Mouse (Mus musculus) MEL (cell line): ENCODE results near the gene Gm21988. TPM values are rescaled to one million over a fixed set of nuclear protein-coding genes. Genes with fewer than 3 reads are reported as not detected.

Experiments used
- DNase-seq: peaks from one replicate; pipeline ENCODE4 v3.0.0; 2011; ENCODE audit warnings: low read depth, low spot score
- H3K27ac ChIP-seq: 2 replicates; pipeline ENCODE4 v1.5.1; 2012; ENCODE audit warnings: low read depth, mild to moderate bottlenecking, control low read depth, low read length, moderate library complexity; ENCODE audit not compliant: control insufficient read depth
- H3K27me3 ChIP-seq, 2 experiments: fragments of 150-350 bp in 1 of 2; sonication (generic) in 1 of 2; 2 replicates each; pipeline ENCODE4 v1.6.1; 2012; ENCODE audit warnings: low read length in 2 of 2, mild to moderate bottlenecking in 2 of 2, improper control_type of control experiment in 1 of 2, moderate library complexity in 1 of 2; ENCODE audit not compliant: insufficient read depth in 2 of 2, control insufficient read depth in 1 of 2
- H3K36me3 ChIP-seq, 2 experiments: 2 replicates each; pipeline ENCODE4 v1.6.1; 2012 to 2014; ENCODE audit warnings: low read length in 2 of 2, improper control_type of control experiment in 1 of 2, inconsistent platforms in 1 of 2, mild to moderate bottlenecking in 1 of 2; ENCODE audit not compliant: insufficient read depth in 2 of 2, control insufficient read depth in 1 of 2
- H3K4me1 ChIP-seq, 2 experiments: fragments of 150-350 bp in 1 of 2; sonication (generic) in 1 of 2; 2 replicates each; pipeline ENCODE4 v1.6.1; 2012; ENCODE audit warnings: low read length in 2 of 2, improper control_type of control experiment in 1 of 2, mild to moderate bottlenecking in 1 of 2; ENCODE audit not compliant: insufficient read depth in 2 of 2, control insufficient read depth in 1 of 2
- H3K4me3 ChIP-seq, 2 experiments: fragments of 150-350 bp in 1 of 2; sonication (generic) in 1 of 2; 2 replicates each; pipeline ENCODE4 v1.5.1; 2012; ENCODE audit warnings: low read depth in 2 of 2, low read length in 2 of 2, mild to moderate bottlenecking in 2 of 2, moderate library complexity in 2 of 2, control low read depth in 1 of 2, improper control_type of control experiment in 1 of 2; ENCODE audit not compliant: control insufficient read depth in 1 of 2, insufficient read depth in 1 of 2
- H3K79me2 ChIP-seq: 2 replicates; pipeline ENCODE4 v1.6.1; 2012; ENCODE audit warnings: mild to moderate bottlenecking, low read length, moderate library complexity; ENCODE audit not compliant: control insufficient read depth, poor library complexity, insufficient read depth
- H3K9ac ChIP-seq: 2 replicates; pipeline ENCODE4 v1.6.1; 2012; ENCODE audit warnings: low read depth, mild to moderate bottlenecking, control low read depth, low read length, moderate library complexity; ENCODE audit not compliant: control insufficient read depth, poor library complexity, severe bottlenecking
- H3K9me3 ChIP-seq: fragments of 150-350 bp; sonication (generic); replicated peaks from 2 replicates; pipeline ENCODE4 v1.6.1; 2012; ENCODE audit warnings: mild to moderate bottlenecking, low read length, improper control_type of control experiment, moderate library complexity; ENCODE audit not compliant: insufficient read depth
- CTCF ChIP-seq, 3 experiments: IDR thresholded peaks in 2 of 3; conservative IDR thresholded peaks in 1 of 3; 2 replicates each; pipeline ENCODE4 v1.5.1; 2011 to 2012; ENCODE audit warnings: low read length in 3 of 3, low read depth in 2 of 3, mild to moderate bottlenecking in 2 of 3, improper control_type of control experiment in 1 of 3, inconsistent platforms in 1 of 3, mixed read lengths in 1 of 3, moderate library complexity in 1 of 3; ENCODE audit not compliant: control insufficient read depth in 1 of 3, insufficient read depth in 1 of 3, poor library complexity in 1 of 3, severe bottlenecking in 1 of 3
- ELF1 ChIP-seq: IDR thresholded peaks from 2 replicates; pipeline ENCODE4 v1.6.1; 2014; ENCODE audit warnings: low read depth, mild to moderate bottlenecking, inconsistent platforms, low read length, improper control_type of control experiment, moderate library complexity
- HCFC1 ChIP-seq: IDR thresholded peaks from 2 replicates; pipeline ENCODE4 v1.6.1; 2012; ENCODE audit warnings: low read depth, mild to moderate bottlenecking, inconsistent platforms, low read length, improper control_type of control experiment, moderate library complexity
- JUND ChIP-seq: IDR thresholded peaks from 2 replicates; pipeline ENCODE4 v1.6.1; 2011; ENCODE audit warnings: low read depth, mild to moderate bottlenecking, improper control_type of control experiment, low read length
- MAX ChIP-seq: IDR thresholded peaks from 2 replicates; pipeline ENCODE4 v1.6.1; 2011; ENCODE audit warnings: low read length, improper control_type of control experiment
- MAZ ChIP-seq: IDR thresholded peaks from 2 replicates; pipeline ENCODE4 v1.6.1; 2012; ENCODE audit warnings: low read depth, mild to moderate bottlenecking, inconsistent platforms, low read length, improper control_type of control experiment
- MYC ChIP-seq: IDR thresholded peaks from 2 replicates; pipeline ENCODE4 v1.6.1; 2011; ENCODE audit warnings: low read depth, mild to moderate bottlenecking, low read length, improper control_type of control experiment, moderate library complexity
- POLR2AphosphoS5 ChIP-seq: IDR thresholded peaks from 2 replicates; pipeline ENCODE4 v1.6.1; 2012; ENCODE audit warnings: low read depth, borderline replicate concordance, mild to moderate bottlenecking, inconsistent platforms, low read length, moderate library complexity, mixed read lengths
- RCOR1 ChIP-seq: IDR thresholded peaks from 2 replicates; pipeline ENCODE4 v1.6.1; 2012; ENCODE audit warnings: low read depth, mild to moderate bottlenecking, inconsistent platforms, low read length, improper control_type of control experiment
- SMC3 ChIP-seq: IDR thresholded peaks from 2 replicates; pipeline ENCODE4 v1.6.1; 2011; ENCODE audit warnings: low read depth, low read length, improper control_type of control experiment
- TAL1 ChIP-seq: IDR thresholded peaks from 2 replicates; pipeline ENCODE4 v1.6.1; 2012; ENCODE audit warnings: mild to moderate bottlenecking, inconsistent platforms, low read length, moderate library complexity, mixed read lengths
- TBP ChIP-seq: IDR thresholded peaks from 2 replicates; pipeline ENCODE4 v1.8.0; 2011; ENCODE audit warnings: low read depth, low read length, improper control_type of control experiment
- TCF12 ChIP-seq: IDR thresholded peaks from 2 replicates; pipeline ENCODE4 v1.6.1; 2014; ENCODE audit warnings: low read depth, mild to moderate bottlenecking, inconsistent platforms, low read length, improper control_type of control experiment, moderate library complexity
- ZNF384 ChIP-seq: IDR thresholded peaks from 2 replicates; pipeline ENCODE4 v1.6.1; 2012; ENCODE audit warnings: low read depth, mild to moderate bottlenecking, inconsistent platforms, low read length, improper control_type of control experiment
- polyA plus RNA-seq, 2 experiments: library from polyadenylated mRNA; stranded (reverse) in 1 of 2; unstranded in 1 of 2; fragments of >175 nt in 1 of 2; fragments of >200 nt in 1 of 2; gene quantifications; 2 replicates each; pipeline versions ENCODE4 v1.2.1 to v1.2.4; 2012; ENCODE audit warnings: low replicate concordance in 2 of 2, low read depth in 1 of 2; ENCODE audit not compliant: insufficient read length in 2 of 2, insufficient read depth in 1 of 2, missing spikeins in 1 of 2
- total RNA-seq: library from RNA; depleted of rRNA; stranded (reverse); fragments of 300-350 nt; gene quantifications from 2 replicates; pipeline ENCODE4 v1.2.3, GENCODE M21; 2012

Gm21988 gene
- total and polyA plus RNA-seq, 3 experiments, result 3.7 to 4.1 TPM; not detected in 1

GRCm38 (mm10) chr11:70208778-70209388 is 30.7 kb downstream of the Gm21988 start:
- Histone ChIP-seq H3K27me3 (peaks cover 2 to 4% of the 10 kb centered on the region in 2 experiments; a peak in 3 of 4 replicates), H3K4me3 (no peak overlapping the region), H3K27ac (no peak overlapping the region), H3K36me3 (no peaks in the 10 kb centered on the region), H3K9me3 (no peaks in the 10 kb centered on the region), H3K79me2 (no peaks in the 10 kb centered on the region), H3K4me1 (peaks cover 0 to 5% of the 10 kb centered on the region in 2 experiments; a peak in 1 of 4 replicates), H3K9ac (no peak overlapping the region)
- TF ChIP-seq ZNF384 (peak; percentile 62; the same call in 1 of the 2 replicates), HCFC1 (no peak), SMC3 (no peak), TBP (no peak), TAL1 (no peak), TCF12 (no peak)
- DNase-seq, result no peak

- H3K9me3 ChIP-seq, result no peaks in the 10 kb centered on the region
- no peak overlapping the region for H3K9ac ChIP-seq
- H3K4me3 ChIP-seq, result no peak overlapping the region
- H3K27ac ChIP-seq, result no peak overlapping the region
- TF ChIP-seq MAX, result no peak
- no peak for TF ChIP-seq MYC
- no peak for TF ChIP-seq JUND
- TF ChIP-seq ELF1, result no peak
- no peak for TF ChIP-seq RCOR1
- TF ChIP-seq POLR2AphosphoS5, result no peak
- H3K79me2 ChIP-seq, result no peaks in the 10 kb centered on the region
- no peaks in the 10 kb centered on the region for H3K4me1 ChIP-seq
- peaks cover 5% of the 10 kb centered on the region in 2 experiments; a peak in 3 of 4 replicates for H3K27me3 ChIP-seq
- no peaks in the 10 kb centered on the region for H3K36me3 ChIP-seq
- no peak for DNase-seq
Measured at GRCm38 (mm10) chr11:70207283-70207682, 32.3 kb downstream of the Gm21988 start.

- Histone ChIP-seq H3K4me1 (no peaks in the 10 kb centered on the region), H3K27me3 (peaks cover 5% of the 10 kb centered on the region in 2 experiments; a peak in 3 of 4 replicates), H3K36me3 (no peaks in the 10 kb centered on the region), H3K9ac (no peak overlapping the region), H3K79me2 (no peaks in the 10 kb centered on the region), H3K9me3 (no peaks in the 10 kb centered on the region), H3K27ac (no peak overlapping the region), H3K4me3 (no peak overlapping the region)
- DNase-seq, result no peak
- no peak for TF ChIP-seq CTCF (IDR thresholded peaks at IDR 0.05 in 2 of 3, conservative IDR thresholded peaks at IDR 0.05 in 1 of 3; ENCODE audit: control insufficient read depth in 1 of 3, insufficient read depth in 1 of 3, low read depth in 2 of 3, low read length in 3 of 3, poor library complexity in 1 of 3, severe bottlenecking in 1 of 3)
- TF ChIP-seq MAZ, result no peak
Measured at GRCm38 (mm10) chr11:70206801-70207200, 32.8 kb downstream of the Gm21988 start.
